Mouse (Mus musculus) urinary bladder, postnatal 36 days (tissue): ENCODE results near the gene Ahnak.
"Not testable (repeated sequence)": the region's sequence is repeated elsewhere in the genome, so short reads cannot be mapped to it uniquely, and the experiment has no call there.

Source experiments
- DNase-seq, 2 experiments: peaks; one replicate each; pipeline ENCODE4 v3.0.0; 2022; ENCODE audit warnings: low spot score in 2 of 2, mixed read lengths in 1 of 2

Gene Ahnak

DNA sequence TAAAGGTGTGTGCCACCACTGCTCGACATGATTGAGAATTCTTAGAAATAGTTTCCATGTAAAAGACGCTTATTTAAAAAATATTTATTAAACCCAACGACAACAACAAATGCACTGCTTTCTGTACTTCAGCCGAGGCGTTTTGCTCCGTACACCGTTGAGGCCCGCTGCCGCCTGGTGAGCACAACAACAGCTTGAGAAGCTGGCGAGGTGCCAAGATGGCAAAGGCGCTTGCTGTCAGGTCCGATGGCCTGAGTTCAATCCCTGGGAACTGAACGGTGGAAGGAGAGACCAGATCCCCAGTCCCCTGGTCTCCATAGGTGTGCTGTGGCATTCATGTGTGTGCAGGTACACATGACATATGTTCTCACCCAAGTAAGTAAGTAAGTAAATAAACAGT, 108.4 kb downstream of the Ahnak start:
- DNase-seq, result no peak

DNA sequence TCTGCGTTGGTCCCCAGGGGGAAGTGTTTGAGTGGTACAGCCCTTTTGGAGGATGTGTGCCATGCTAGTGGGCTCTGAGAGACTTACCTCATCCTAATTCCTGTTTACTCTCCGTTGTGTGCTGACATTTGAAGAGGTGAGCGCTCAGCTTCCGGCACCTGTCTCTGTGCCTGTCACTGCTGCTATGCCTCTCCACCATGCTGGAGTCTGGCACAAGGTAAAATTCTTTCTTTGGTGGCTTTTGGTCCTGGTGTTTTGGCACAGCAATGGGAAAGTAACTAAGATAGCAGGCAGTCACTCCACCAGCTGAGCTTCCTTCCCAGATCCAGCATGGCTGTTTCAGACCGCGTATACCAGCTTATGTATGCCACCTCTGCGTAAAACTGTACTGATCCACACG, 110.7 kb downstream of the Ahnak start:
- DNase-seq, result no peak

DNA sequence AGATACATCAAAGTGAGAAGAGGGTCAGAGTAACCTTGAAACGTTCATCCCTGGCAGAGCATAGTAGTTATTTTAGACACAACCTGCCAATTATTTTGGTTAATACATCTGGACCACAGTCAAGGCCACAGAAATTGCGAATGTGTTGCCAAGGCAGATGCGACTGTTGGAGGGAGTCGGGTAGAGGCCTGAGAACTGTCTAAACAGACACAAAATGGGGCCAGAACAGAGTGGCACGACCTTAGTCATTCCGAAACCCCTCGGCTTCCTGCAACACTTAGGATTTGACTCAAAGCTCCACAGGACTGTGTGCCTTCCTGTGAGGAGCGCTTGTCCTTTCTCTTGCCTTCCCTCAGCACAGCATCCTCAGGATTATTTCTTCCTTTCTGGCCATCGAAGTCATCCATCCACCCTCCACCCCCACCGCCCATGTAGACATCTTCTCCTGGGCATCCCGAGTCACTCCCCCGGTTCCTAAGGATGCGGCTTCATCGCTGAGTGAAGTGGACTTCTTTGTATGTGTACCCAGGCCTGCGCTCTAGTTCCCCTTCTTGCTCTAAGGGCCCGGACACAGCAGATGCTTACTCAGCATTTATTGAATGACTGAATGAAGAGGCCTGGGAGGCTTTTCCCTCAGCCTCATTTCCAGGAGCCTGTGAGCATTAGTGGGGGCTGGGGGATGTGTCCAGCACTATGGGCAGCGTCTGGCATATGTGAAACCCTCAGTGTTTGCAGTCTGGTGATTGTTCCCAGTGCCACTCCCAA, 111.4 kb downstream of the Ahnak start:
- DNase-seq, result no peak

DNA sequence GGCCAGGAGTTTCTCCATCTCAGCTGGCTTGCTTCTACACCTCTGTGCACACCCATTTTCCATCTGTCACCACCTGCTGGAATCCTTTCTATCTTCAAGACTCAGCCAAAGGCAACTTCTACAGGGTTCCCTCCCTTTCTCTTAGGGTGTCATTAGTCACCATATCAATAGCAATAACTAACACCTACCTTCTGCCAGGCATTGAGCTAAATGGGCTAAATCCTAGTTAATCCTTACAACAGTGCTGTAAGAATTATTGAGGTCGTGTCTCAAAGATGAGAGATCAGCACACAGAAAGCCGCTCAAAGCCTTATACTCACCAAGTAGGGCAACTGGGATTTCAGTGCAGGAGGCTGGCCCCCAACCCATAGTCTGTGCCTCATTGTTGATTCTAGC, 112.0 kb downstream of the Ahnak start:
- no peak for DNase-seq

DNA sequence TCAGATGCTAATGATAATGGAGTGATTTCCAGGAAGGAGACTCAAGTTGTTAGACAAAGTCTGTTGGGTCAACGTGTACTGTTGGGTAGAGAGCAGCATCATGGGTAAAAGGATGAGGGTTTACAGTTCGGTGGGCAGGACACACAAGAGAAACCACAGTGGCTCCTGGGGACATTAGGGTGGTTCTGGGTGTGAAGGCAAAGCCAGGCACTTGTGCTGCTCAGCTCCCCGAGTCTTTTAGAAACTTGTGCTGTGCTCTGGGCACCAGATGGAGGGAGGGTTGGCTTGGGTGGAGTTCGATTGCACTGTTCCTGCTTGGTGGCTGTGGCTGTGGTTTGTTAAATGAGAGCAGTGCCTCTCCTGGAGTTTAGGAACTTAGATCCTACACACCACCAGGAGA, 114.9 kb downstream of the Ahnak start:
- DNase-seq, result no peak

DNA sequence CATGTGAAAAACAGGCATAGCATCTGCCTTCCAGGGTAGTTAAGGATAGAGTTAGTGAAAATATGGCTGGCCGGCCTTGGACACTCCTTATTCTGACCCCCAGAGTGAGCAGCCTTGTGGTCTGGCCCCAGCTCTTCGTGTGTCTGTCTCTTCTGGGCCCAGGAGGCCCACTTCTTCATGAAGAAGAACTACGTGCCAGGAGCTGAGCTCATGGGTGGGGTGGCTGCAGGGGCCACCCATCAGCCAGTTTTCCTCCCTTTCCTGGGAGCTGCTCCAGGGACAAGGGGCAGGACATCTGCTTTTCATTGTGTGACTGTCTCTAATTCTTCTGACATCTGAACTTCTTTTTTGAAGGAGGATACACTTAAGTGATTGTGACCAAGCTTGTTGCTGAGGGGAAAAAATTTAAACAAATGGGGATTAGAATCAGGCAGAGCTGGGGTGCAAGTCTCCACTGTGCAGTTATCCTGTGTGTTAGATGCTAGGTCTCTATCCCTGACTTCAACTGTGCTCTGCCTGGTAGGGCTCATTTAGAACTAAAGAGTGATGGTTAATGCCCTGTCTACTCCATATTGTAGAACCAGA, 116.1 kb downstream of the Ahnak start:
- peak in 1 of 2 experiments; percentile 39 for DNase-seq

DNA sequence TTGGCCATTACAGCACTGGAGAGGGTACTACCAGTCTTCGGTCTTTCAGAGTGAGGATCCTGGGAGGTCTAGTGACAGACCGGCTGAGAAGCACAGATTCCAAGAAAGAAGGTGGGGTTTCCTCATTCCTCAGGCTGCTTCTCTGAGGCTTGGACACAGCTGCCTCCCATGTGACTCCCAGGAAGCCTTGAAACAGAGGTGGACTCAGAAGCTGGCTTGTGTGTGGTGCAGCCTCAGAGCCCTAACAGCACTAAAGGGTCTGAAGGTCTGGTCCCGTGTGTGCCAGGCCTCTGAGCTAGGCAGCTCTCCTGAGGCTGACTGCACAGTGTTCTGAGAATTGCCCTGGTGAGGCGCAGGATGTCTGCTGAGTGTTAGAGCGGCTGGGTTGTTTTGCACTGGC, 117.0 kb downstream of the Ahnak start:
- peak in 1 of 2 experiments; percentile 43 for DNase-seq

DNA sequence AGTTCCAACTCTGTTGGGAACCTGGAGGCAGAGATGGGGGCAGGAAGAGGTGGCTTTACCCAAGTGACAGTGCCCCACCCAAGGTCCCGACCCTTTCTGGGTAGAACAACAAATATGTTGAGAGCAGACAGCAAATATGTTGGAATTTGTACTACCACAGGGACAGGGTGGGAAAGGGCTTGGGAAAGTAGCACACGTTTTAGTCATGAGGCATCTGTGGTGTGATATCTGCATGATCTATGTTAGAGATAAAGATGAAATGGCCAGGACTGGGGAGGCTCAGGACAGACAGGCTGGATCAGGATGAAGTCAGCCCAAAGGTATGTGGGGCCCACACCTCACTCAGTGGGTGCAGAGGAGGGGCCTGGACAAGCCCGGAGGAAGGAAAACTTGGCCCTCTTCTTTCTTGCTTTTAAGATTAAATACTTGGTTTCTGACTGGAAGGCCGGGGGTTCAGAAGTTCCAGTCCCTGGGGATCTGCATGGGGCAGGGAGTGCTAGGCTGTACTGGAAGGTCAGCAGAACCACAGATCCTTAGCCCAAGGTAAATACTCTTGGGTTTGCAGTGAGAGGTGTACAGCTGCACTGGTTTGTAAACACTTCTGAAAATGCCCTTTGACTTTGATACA, 117.8 kb downstream of the Ahnak start:
- peak; percentile 59 to 64 for DNase-seq

DNA sequence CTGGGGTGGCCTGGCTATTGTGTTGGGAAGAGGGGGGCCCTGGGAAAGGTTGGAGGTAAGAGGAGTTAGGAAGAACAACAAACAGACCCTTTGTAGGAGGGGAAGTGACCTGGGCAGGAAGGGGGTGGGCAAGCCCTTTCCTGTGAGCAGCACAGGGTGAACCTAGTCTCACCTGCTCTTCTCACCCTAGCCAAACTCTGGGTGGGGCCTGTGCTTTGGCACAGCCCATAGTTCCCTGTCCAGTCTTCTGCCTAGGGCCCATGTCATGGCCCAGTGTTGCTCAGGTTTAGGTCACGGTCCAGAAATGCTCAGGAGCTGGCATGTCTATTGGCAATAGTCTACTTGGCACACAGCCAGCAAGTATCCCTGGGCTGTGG, 118.3 kb downstream of the Ahnak start:
- peak in 1 of 2 experiments; percentile 43 for DNase-seq

DNA sequence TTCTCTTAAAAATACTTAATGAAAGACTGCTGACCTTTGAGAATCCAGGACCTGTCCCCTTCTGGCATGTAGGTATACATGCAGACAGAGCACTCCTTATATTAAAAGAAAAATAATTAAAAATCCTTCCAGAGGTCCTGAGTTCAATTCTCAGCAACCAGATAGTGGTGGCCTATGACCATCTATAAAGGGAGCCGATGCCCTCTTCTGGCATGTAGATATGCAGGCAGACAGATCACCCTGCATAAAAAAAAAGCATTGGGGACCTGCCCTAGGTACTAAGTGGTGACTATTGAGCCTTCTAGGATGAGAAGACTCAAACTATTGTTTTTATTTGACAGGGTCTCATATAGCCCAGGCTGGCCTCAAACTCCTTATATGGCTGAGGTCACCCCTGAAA, 119.5 kb downstream of the Ahnak start:
- no peak for DNase-seq

DNA sequence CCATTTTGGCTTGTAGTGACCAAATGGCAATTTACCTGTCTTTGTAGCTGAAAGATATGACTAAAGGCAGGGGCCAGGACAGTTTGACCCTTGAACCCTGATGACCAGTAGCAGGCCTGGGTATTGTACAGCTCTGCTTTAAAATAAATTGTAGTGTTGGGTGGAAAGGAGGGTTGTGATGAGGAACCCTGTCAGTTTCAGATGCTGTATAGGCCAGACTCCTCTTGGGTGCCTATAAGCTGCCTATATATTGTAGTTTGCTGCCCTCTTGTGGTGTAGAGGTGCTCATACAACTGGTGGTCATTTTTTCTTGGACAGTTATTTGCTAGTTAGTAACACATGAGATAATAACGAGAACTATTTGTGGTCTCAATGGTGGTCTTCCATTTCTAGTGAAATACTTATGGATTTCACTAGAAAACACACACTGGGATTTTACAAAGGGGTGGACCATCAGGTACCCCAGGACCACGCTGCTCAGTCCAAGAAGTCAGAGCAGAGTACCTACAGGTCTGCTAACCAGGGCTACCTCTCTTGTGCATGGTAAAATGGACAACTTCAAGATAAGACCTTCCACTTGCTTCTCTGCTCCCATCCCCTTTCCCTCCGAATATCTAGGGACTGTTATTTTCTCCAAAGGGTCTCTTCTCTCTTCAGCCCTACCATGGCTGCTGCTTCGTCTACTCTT, 121.2 kb downstream of the Ahnak start:
- DNase-seq, result no peak

DNA sequence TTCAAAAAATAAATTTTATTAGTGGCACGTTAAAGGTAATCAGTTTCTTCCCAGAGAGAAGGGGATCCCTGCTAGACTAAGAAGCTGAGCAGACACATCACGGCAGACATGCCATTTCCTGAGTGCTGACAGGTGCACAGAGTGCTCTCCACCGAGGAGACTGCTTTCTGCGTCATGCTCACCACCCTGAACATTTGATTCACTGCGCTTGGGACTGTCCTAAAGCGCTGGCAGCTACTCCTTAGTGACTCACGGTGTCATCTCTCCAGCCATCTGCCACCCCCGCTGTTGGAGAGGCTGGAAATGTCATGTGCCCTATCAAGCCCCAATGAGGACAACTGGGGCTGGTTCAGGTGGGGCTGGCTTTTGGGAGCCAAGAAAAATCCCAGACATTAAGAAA, 123.0 kb downstream of the Ahnak start:
- DNase-seq, result no peak

DNA sequence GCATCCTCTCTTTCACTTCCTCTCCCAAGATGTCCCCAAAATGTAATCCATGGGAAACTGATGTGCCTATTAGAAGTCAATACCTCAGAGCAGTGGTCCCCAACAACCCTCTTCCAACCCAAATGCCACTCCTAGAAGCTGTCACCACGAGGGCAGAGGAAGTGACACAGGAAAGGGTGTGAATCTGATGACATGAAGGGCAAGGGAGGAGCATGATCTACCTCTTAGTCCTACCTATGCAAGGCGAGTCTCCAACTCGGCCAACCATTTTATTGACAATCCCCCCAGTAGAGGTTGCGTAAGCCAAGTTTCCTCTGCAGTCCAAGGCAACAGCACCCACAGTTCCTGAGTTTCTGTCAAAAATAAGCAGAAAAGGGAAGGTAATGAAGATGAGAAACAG, 127.2 kb downstream of the Ahnak start:
- no peak for DNase-seq

DNA sequence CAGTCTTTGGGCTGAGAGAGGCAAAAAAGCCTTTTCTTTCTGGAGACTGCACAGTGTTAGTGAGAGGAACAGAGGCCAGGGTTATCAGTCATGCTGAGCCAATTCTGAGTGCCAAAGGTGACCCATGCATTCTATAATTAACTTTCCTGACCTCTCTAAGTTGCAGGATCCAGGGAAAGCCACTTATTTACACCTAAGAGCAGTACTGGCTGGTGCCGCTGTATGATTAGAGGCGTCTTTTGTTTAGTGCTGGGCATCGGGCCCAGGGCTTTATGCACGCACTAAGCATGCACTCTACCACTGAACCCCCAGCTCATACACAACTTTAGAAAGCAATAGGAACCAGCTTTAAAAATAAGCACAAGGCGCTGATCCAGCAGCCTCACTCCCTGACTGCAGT, 128.2 kb downstream of the Ahnak start:
- DNase-seq, result no peak

DNA sequence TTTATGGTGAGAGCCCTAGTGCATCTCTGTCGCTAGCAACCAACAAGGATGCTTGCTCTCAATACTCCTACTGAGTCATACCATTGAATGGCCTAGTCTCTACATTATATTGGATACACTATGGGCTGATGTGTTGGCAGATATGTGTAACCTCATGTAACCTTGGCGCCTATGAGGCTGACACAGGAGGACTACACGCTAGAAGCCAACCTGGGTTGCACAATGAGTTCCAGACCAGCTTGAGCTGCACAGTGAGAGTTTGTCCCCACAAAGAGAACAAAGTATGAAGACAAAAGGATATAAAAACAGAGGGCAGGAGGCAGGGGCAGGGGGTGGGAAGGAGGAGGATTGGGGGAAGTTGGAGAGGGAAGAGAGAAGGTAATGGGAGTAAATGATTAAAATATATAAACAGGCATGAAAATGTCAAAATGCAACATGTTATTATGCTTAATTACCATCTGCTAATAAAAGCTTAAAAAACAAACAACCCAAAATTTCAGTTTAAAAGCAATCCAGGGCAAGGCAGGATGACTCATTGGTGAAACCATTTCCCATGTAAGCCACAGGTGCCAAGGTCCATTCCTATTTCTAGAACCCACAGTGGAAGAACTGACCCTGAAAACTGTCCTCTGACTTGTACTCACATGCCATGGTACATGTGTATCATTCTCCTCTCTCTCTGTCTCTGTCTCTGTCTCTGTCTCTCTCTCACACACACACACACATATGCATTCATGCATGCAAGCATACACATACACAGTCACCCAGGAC, 130.8 kb downstream of the Ahnak start:
- no peak for DNase-seq

DNA sequence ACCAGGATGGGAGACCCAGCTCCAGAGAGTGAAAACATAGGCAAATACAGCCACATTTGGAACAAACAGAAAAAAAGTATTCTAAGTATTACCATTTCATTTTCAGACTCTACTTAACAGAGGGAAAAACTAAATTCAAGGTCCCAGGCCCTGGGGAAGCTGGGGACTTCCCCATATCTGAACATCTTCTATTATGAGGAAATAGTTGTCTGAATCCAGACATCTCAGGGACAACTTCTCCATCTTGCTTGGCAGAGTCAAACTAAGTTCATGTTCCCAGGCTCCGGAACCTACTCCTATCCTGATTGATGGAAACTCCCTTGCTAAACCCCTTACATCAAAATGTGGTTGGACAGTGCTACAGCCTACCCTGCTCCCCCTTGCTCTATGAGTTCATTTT, 133.3 kb downstream of the Ahnak start:
- no peak for DNase-seq

DNA sequence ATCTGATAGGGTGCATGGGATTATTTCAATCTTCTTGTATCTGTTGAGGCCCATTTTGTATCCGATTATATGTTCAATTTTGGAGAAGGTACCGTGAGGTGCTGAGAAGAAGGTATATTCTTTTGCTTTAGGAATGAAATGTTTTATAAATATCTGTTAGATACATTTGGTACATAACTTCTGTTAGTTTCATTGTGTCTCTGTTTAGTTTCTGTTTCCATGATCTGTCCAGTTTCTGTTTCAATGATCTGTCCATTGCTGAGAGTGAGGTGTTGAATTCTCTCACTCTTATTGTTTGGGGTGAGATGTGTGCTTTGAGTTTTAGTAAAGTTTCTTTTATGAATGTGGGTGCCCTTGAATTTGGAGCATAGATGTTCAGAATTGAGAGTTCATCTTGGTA, 134.9 kb downstream of the Ahnak start:
- DNase-seq, result not testable (repeated sequence)
